Mouse (Mus musculus) layer of hippocampus, adult 9-11 months (tissue): ENCODE results near the gene Tk1.
A peak's percentile ranks its signal among the peaks of the same experiment; 100 is the strongest.
"Not testable (repeated sequence)": the region's sequence is repeated elsewhere in the genome, so short reads cannot be mapped to it uniquely, and the experiment has no call there.

ENCODE experiments used
- DNase-seq: peaks from one replicate; pipeline ENCODE4 v3.0.0; 2022

Gene Tk1

GRCm38 (mm10) chr11:117846640-117847039 lies 20.7 kb upstream of the Tk1 start:
- DNase-seq, result no peak

DNA sequence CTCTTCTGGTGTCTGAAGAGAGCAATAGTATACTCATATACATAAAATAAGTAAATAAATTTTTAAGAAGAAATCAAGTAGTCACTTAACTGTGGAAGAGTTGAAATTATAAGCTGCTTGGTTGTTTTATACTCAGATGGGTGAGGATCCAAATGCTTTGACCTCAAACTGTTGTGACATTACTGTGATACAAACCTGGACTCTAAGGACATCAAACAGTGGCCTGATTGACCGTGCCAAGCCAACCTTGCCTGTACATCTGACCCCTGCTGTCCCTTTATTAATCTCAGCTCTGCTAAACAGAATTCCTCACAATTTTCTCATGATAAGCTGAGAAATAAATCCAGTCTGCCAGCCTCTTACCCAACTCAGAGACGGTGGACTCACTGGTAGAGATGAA lies 19.8 kb upstream of the Tk1 start:
- no peak for DNase-seq

GRCm38 (mm10) chr11:117844997-117845396 lies 19.1 kb upstream of the Tk1 start:
- DNase-seq, result no peak

DNA sequence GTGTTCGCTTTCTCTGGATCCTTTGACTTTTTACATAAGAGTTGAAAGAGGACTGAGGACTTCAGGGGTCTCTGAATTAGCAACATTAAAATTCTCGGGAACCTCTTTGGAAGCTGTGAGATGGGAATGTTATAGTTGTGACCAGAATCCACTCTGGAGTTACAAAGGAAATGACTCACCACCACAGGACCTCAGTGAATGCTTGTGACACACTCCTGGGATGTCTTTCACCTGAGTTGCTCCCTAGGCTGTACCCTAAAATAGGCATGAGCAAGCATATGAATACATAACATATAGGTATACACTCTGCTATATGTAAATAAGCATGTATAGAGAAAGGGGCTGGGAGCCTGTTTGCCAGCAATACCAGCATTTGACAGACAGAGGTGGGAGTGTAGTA lies 17.5 kb upstream of the Tk1 start:
- no peak for DNase-seq

GRCm38 (mm10) chr11:117840910-117841309 lies 15.0 kb upstream of the Tk1 start:
- no peak for DNase-seq

GRCm38 (mm10) chr11:117839021-117839420 lies 13.1 kb upstream of the Tk1 start:
- no peak for DNase-seq

DNA sequence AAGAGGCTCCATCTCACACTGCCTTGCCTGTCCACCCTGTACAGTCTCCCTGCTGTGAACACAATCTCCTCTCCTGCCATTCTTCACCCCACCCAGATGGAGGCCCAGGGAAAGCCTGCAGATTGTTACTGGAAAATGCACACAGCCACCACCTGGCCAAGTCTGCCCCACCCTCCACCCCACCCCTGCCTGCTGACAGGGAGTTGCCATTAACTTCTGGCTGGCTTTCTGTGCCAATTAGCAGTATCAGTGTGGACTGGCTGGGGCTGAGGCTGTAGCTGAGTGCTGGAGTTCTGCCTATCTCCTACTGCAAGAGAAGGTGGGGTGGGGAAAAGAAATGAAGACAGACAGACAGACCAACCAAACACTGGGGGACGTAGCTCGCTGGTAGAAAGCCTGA lies 12.7 kb upstream of the Tk1 start:
- DNase-seq, result no peak

DNA sequence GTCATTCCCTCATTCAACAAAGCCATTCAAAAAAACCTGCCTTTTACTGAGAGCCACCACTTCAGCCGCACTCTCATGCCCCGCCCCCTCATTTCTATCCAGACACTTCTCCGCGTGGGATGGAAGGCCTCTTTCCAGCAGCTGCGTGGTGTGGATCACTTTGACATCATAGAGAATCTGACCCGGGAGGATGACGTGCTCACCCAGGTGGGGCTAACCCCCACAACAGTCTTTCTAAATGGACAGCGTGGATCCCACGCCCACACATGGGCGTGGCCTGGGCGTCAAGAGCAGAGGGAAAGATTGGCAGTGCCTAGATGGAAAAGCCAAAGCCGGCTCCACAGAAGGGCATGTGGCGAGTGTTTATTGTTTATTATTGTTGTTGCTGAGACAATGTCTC lies 10.4 kb upstream of the Tk1 start:
- DNase-seq, result peak; percentile 54

DNA sequence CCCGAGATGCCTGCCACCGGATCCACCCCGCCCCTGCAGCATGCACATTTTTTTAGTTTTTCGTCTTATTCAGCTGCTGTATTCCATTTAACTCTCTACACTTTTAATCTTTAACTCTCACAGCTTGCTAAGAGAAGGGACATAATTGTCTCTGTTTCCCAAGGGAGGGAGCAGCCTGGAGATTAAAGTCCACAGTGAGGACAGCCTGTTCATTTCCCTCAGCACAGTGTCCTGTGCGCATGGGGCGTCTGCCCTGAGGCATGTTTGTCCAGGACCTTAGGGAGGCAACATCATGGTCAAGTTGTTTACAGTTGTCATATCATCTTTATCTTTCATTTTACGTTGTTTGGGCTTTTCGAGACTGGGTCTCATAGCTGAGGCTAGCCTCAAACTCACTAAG lies 8.2 kb upstream of the Tk1 start:
- DNase-seq, result no peak

DNA sequence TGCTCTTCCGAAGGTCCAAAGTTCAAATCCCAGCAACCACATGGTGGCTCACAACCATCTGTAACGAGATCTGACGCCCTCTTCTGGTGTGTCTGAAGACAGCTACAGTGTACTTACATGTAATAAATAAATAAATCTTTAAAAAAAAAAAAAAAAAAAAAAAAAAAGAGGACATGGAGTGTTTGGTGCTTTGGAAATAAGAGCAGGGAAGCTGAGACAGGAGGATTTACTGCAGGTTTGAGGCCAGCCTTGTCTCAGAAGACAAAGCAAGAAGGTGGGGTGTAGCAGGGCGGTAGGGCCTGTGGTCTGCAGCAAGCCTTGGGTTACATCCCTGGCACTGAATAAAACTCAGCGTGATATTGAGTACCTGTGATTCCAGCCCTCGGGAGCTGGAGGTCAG lies 7.6 kb upstream of the Tk1 start:
- not testable (repeated sequence) for DNase-seq

DNA sequence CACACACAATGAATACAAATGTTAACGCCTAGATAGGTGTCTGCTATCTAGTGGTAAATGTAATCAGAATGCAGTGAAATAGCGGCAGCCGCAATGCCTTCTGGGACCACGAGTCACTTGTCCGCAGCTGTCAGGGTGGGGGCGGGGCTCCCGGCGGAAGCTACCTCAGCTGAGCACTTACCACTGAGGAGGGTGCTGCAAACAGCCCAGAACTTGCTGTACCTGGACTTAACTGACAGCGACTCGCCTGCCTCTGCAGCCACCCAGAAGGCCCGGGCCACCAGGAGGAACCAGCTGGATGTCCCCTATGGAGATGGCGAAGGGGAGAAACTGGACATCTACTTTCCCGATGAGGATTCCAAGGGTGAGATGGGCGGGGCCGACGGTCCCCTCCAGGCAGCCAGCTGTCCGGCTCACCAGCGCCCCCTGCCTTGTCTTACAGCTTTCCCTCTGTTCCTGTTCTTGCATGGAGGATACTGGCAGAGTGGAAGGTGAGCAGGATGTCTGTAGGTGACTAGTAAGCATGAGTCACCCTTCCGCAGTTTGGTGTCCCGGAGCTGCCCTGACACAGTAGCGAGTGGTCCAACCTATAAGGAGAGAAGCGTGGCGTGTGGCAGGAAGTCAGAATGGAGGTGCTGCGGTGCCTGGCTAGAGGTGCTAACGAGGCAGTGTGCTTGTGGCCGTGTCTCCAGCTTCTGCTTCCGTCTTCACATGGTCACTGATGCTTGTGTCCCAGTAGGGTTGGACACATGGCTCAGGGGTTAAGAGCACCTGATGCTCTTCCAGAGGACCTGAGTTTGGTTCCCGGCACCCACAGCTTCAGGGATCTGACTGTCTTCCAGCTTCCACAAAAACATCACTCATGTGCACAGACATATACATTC lies 6.4 kb upstream of the Tk1 start:
- peak; percentile 65 for DNase-seq

DNA sequence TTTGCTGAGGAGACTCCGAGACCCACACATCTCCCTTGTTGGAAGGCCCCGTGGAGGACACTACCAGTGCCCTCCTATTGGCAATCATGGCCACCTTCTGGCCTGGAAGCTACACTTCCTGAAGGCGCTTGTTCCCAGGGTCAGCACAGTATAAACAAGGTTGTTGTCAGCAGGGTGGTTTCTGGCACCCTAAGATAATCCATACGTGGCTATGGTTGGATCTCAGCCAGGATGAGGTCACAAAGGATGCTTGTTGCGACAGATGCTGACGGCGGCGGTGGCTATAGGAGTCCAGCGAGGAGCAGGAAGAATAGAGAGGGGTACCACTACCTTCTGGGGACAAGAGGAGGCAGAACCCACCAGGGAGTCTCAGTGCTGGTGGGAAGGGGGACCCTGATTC lies 4.5 kb upstream of the Tk1 start:
- DNase-seq, result no peak

GRCm38 (mm10) chr11:117829671-117830215 lies 3.9 kb upstream of the Tk1 start:
- DNase-seq, result no peak

DNA sequence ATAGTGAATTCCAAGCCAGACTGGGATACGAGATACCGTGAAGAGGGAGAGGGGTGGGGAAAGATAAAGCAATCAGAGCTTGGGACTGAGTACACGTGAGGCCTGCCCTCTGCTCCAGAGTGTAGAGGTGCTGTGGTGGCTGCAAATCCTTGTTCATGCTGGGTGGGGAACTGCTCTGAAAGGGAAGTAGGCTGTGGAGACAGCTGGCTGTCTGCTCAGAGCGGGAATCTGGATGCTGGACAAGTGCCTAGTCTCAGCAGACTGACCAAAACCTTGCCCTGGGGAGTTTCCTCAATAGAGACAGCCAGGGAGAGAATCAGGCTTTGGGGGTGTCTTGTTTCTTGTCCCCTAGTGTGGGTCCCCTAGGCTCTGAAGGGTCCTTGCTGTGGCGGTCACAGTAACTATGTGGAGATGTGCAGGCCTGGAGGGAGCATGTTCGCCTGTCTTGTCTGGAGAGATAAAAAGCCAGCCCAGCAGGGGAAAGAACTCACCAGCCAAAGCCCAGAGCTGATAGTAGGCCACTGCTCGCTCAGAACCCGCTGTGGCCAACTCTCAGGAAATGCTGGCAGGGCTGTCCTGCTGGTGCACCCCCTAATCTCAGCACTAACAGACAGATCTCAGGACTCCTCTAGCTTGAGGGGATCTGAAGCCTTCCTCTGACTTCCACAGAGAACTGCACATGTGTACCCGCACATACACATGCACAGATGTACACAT lies 3.2 kb upstream of the Tk1 start:
- DNase-seq, result no peak

DNA sequence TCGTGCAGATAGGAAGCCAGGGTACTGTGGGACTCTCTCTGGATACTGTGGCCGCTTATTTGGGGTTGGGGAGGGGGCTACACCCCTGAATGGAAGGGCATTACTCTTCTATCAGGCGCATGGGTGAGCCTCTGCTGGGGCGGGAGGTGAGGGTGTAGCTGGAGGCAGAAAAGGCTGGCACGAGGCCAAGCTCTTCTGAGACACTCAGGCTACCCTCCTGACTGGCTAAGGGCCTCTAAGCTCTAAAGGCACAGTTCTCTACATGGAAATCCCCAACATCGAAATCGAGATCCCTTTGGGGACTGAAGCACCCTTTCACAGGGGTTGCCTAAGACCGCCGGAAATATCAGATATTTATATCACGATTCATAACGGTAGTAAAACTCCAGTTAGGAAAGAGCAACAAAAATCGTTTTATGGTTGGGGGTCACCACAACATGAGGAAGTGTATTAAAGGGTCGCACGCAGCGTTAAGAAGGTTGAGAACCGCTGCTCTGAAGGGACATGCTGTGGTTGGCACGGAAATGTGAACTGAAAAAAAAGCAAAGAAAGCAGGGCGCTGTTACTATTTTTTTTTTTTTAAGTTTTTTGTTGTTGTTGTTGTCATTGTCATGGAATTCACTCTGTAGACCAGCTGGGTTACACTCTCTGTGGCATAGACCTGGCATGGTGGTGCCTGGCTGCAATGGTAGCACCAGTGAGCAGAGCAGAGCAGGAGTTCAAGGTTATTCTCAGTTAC lies 2.4 kb upstream of the Tk1 start:
- DNase-seq, result no peak

DNA sequence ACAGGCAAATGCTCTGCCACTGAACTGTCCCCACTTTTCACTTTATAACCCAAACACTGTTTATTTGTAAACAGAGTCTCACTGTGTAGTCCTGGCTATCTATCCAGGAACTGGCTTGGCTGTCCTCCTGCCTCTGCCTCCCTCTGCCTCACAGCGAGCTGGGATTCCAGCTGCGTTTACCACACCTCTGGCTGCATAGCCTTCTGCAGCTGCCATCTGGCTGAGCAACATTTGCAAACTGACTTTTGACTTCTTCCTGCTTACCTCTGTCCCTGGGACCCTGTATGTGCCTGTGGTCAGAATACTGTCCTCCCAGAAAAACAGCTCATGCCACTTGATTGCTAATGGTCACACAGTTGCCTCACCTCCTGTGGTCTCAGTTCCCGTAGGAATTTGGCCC lies 1.5 kb upstream of the Tk1 start:
- no peak for DNase-seq

DNA sequence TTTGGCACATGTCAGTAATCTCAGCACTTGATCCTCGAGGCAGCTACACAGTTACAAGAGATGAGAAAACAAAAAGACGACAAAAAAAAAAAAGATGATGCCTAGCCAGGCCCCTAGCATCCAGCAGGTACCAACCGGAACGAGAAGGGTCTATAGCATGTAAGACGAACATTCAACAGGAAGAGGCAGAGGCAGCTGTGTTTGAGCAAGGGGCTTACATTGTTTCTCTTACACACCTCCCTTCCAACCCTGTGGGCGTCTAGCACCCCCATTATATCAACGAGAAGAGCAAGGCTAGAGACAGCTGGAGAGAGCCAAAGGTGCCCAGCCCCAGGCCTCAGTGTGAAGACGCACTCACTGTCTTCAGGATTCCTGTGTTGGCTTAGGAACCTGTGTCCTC lies 1.0 kb upstream of the Tk1 start:
- no peak for DNase-seq

DNA sequence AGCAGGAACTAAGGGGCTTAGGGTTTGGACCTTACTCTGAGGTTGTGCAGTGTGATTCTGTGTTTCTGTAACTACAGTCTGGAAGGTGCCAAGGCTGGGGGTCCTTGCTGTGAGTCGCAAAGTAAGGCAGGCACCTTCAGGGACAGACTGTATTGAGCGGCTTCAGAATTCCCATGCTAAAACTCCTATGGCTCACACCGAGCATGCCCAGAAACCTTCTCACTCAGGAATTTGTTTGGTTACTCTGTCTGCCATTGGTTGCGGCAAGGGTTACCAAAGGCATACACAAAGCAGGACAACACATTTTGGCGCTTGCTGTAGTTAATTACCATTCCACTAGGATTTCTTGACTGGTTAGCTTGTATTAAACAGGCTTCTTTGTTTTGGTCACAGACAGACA lies 272 bp upstream of the Tk1 start:
- no peak for DNase-seq

DNA sequence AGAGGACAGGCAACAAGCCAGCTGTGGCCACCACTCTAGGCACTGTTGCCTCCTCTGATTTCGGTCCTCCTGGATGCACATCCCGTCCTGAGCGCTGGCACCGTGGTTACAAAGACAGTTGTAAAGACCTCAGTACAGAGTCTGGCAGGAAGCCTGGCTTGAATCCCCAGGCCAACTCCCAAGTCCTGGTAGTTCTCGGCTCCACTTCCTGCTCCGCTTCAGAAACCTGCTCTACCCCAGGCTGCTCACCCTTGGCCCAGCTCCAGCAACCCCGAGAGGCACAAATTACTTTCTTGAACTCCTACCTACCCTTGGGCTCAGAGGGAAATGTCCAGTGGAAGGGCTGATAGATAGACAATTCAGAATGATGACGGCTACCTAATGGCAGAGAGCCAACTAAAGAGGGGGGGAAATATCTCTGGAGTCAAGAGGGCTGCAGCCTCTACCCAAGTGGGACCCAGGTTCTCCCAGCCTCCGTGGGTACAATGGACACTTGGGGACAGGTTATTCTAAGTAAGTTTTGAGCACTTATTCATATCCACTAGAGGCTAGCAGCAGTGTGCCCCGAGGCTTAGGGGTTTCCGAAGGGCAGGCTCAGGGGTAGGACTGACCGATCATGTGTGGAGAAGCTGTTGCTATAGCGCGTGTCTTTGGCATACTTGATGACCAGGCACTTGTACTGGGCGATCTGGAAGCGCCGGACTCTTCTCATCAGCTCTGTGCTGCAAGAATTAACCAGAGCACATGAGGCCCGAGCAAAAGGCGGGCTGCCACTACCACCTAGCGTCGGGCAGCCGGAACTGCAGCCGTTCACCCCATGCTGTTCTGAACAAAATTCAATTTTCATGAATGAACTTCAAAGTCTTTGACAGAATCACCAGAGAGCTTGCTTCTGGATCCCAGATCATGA lies 1.6 kb downstream of the Tk1 start:
- peak; percentile 74 for DNase-seq

DNA sequence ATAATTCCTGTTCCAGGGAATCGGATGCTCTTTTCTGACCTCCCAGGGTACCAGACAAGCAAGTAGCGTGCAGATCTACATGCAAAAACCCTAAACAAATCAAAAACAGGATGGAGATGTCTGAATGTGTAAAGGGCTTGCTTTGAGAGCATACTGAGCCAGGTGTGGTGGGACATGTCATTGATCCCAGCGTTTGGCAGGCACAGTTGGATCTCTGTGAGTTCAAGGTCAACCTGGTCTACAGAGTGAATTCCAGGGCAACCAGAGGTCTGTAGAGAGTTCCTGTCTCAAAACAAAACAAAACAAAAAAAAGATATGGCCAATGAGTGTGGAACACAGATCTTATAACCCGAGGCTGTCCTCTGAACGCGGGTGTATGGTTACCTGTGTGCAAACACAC lies 2.5 kb downstream of the Tk1 start:
- no peak for DNase-seq

GRCm38 (mm10) chr11:117822728-117823241 lies 3.1 kb downstream of the Tk1 start:
- DNase-seq, result no peak

- DNase-seq, result no peak
These were observed 4.0 kb downstream of the Tk1 start for GRCm38 (mm10) chr11:117821868-117822267.
